In the genomic region with DNA sequence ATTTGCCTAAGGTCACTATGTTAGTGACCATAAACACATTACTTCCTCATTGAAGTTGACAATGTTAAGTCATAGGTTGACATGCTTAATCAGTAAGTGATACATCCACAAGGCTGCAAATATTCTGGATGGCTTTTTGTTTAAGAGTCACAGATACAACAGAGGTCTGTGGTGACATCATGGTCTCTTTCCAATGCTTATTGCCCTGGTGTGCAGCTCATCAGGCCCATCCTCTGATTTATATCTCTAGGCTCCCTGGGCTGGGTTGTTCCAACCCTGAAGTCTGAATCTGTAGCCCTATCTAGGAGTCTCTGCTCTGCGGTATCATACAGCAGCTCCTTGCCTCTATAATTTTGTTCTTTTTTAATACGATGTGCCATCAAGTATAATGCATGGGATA, we compare ENCODE assay signal across 14 mouse cellular contexts. TPM values are rescaled to one million over a fixed set of nuclear protein-coding genes. Genes with fewer than 3 reads are reported as not detected.
"Had no signal": no experiment of that assay in that cellular context is flagged by ENCODE, and none has a peak within 500 bp of the region (broad histone marks: within the 10 kb centered on the region; RNA-seq: fewer than 3 reads in every experiment).

No protein-coding gene starts in this region.

- H3K27ac ChIP-seq: kidney, postnatal 0 days; liver, embryonic 13.5 days; midbrain, embryonic 12.5 days; midbrain, embryonic 15.5 days; neural tube, embryonic 12.5 days; neural tube, embryonic 15.5 days had no signal

- H3K4me1 ChIP-seq: liver, embryonic 13.5 days; midbrain, embryonic 12.5 days; midbrain, embryonic 15.5 days; neural tube, embryonic 12.5 days; neural tube, embryonic 15.5 days had no signal

- H3K4me3 ChIP-seq: liver, embryonic 13.5 days; midbrain, embryonic 12.5 days; midbrain, embryonic 15.5 days; neural tube, embryonic 12.5 days; neural tube, embryonic 15.5 days had no signal

- H3K27me3 ChIP-seq: liver, embryonic 13.5 days; midbrain, embryonic 12.5 days; midbrain, embryonic 15.5 days; neural tube, embryonic 12.5 days; neural tube, embryonic 15.5 days had no signal

- ATAC-seq: intestine, postnatal 0 days; midbrain, embryonic 15.5 days had no signal

- H3K36me3 ChIP-seq: liver, embryonic 13.5 days; midbrain, embryonic 12.5 days; midbrain, embryonic 15.5 days; neural tube, embryonic 12.5 days; neural tube, embryonic 15.5 days had no signal

- H3K9ac ChIP-seq: liver, embryonic 13.5 days; midbrain, embryonic 12.5 days; midbrain, embryonic 15.5 days; neural tube, embryonic 12.5 days; neural tube, embryonic 15.5 days had no signal

- H3K9me3 ChIP-seq: liver, embryonic 13.5 days; midbrain, embryonic 12.5 days; midbrain, embryonic 15.5 days; neural tube, embryonic 12.5 days; neural tube, embryonic 15.5 days had no signal

- DNase-seq: kidney, adult 2 months; kidney, postnatal 25 days; liver, embryonic 13.5 days; lung, adult 2 months; lung, postnatal 14 days; lung, postnatal 4 days; retina, postnatal 1 day had no signal

- H3K4me2 ChIP-seq: liver, embryonic 13.5 days; midbrain, embryonic 12.5 days; midbrain, embryonic 15.5 days; neural tube, embryonic 12.5 days; neural tube, embryonic 15.5 days had no signal

RNA-seq across cellular contexts. Expression of a gene that starts 28.0 kb away (rescaled TPM):
- polyA plus RNA-seq: kidney, adult 2 months; liver, adult 2 months had no signal
